In the genomic region with DNA sequence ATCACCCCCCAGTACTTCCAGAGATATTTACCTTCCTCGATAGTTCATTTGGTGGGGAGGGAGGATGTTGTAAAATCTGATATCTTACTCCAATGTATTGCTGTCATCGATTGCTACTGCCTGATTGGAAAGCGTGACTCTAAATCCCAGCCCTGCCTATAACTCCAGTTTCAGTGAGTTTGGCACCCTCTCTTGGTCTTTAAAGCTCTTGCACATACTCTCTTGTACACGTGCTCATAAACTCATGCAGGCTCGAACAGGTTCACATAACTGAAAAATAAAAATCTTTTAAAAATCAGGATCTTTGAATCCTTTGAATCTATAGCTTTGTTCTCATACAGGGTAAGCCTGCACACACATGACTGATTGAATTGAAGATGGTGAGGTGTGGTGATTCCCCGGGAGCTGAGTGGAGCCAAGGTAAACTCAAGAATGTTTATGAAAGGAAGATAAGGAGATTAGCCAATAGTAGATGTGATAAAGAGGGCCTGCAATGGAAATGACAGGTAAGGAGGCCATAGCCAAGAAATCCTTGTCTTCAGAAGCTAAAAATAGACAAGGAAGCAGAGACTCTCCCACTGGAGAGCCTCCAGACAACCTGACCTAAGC, we compare ENCODE assay signal across 37 mouse cellular contexts. TPM values are rescaled to one million over a fixed set of nuclear protein-coding genes. Genes with fewer than 3 reads are reported as not detected.
DNase-seq lines count a peak whose midpoint lies in the region; ATAC-seq and TF ChIP-seq lines count a peak whose summit lies in the region.
"Had no signal": no experiment of that assay in that cellular context is flagged by ENCODE, and none has a peak within 500 bp of the region (broad histone marks: within the 10 kb centered on the region; RNA-seq: fewer than 3 reads in every experiment).

No protein-coding gene starts in this region.

- TF ChIP-seq EP300 in liver, postnatal 0 days (IDR thresholded peaks at IDR 0.05; ENCODE audit: low read depth), result no peak
- TF ChIP-seq EP300 in stomach, postnatal 0 days (optimal IDR thresholded peaks at IDR 0.05), result peak; percentile 25

- H3K4me1 ChIP-seq in liver, postnatal 0 days (ENCODE audit: insufficient read depth), result no peaks in the 10 kb centered on the region
- H3K4me1 ChIP-seq in liver, embryonic 11.5 days (replicated peaks; ENCODE audit: control insufficient read depth, insufficient read depth, low read length), result no peaks in the 10 kb centered on the region
- H3K4me1 ChIP-seq in intestine, embryonic 16.5 days (ENCODE audit: control insufficient read depth, insufficient read depth, low read length), result no peaks in the 10 kb centered on the region
- no peaks in the 10 kb centered on the region for H3K4me1 ChIP-seq in stomach, postnatal 0 days (replicated peaks; ENCODE audit: control insufficient read depth, insufficient read depth)
- H3K4me1 ChIP-seq: embryonic facial prominence, embryonic 15.5 days; forebrain, embryonic 13.5 days; heart, embryonic 10.5 days; heart, embryonic 15.5 days; hindbrain, embryonic 12.5 days had no signal

- no peak for ATAC-seq in liver, postnatal 0 days
- ATAC-seq in liver, embryonic 11.5 days (replicated peaks; ENCODE audit: low FRiP score), result no peak
- peak; percentile 91 for ATAC-seq in intestine, embryonic 16.5 days
- ATAC-seq in stomach, postnatal 0 days (ENCODE audit: low FRiP score, low TSS enrichment), result peak; percentile 49
- ATAC-seq: forebrain, embryonic 13.5 days; Patski had no signal

- TF ChIP-seq CTCF in liver, postnatal 0 days (IDR thresholded peaks at IDR 0.05; ENCODE audit: low read depth), result 0 out of 2 replicates have a peak, but pooled peaks have one; percentile 4
- TF ChIP-seq CTCF in stomach, postnatal 0 days (IDR thresholded peaks at IDR 0.05; ENCODE audit: low read depth), result peak; percentile 50

- H3K4me2 ChIP-seq in liver, postnatal 0 days (ENCODE audit: low read depth, low read length), result no peak overlapping the region
- no peak overlapping the region for H3K4me2 ChIP-seq in liver, embryonic 11.5 days
- no peak overlapping the region for H3K4me2 ChIP-seq in intestine, embryonic 16.5 days (ENCODE audit: low read depth, low read length)
- no peak overlapping the region for H3K4me2 ChIP-seq in stomach, postnatal 0 days (replicated peaks; ENCODE audit: low read depth)
- H3K4me2 ChIP-seq: embryonic facial prominence, embryonic 15.5 days; forebrain, embryonic 13.5 days; heart, embryonic 15.5 days; hindbrain, embryonic 12.5 days had no signal

- H3K27me3 ChIP-seq in liver, postnatal 0 days (ENCODE audit: insufficient read depth, low read length), result no peaks in the 10 kb centered on the region
- H3K27me3 ChIP-seq in liver, embryonic 11.5 days (replicated peaks; ENCODE audit: control insufficient read depth, insufficient read depth, low read length), result no peaks in the 10 kb centered on the region
- no peaks in the 10 kb centered on the region for H3K27me3 ChIP-seq in intestine, embryonic 16.5 days (replicated peaks; ENCODE audit: control insufficient read depth, insufficient read depth, low read length)
- no peaks in the 10 kb centered on the region for H3K27me3 ChIP-seq in stomach, postnatal 0 days (ENCODE audit: control insufficient read depth, insufficient read depth, low read length)
- H3K27me3 ChIP-seq: embryonic facial prominence, embryonic 15.5 days; forebrain, embryonic 13.5 days; heart, embryonic 15.5 days; hindbrain, embryonic 12.5 days had no signal

- H3K9ac ChIP-seq in liver, postnatal 0 days (replicated peaks), result no peak overlapping the region
- no peak overlapping the region for H3K9ac ChIP-seq in liver, embryonic 11.5 days (ENCODE audit: low read depth, low read length)
- H3K9ac ChIP-seq in intestine, embryonic 16.5 days (ENCODE audit: low read depth, low read length), result no peak overlapping the region
- H3K9ac ChIP-seq in stomach, postnatal 0 days (ENCODE audit: low read length), result no peak overlapping the region
- H3K9ac ChIP-seq: embryonic facial prominence, embryonic 15.5 days; forebrain, embryonic 13.5 days; heart, embryonic 15.5 days; hindbrain, embryonic 12.5 days had no signal

- no peak overlapping the region for H3K27ac ChIP-seq in liver, postnatal 0 days (ENCODE audit: low read depth)
- H3K27ac ChIP-seq in liver, embryonic 11.5 days (ENCODE audit: low read depth, low read length), result no peak overlapping the region
- H3K27ac ChIP-seq in intestine, embryonic 16.5 days (ENCODE audit: low read length), result no peak overlapping the region
- H3K27ac ChIP-seq in stomach, postnatal 0 days (replicated peaks), result no peak overlapping the region
- H3K27ac ChIP-seq: embryonic facial prominence, embryonic 15.5 days; forebrain, embryonic 13.5 days; heart, embryonic 10.5 days; heart, embryonic 15.5 days; hindbrain, embryonic 12.5 days; kidney, postnatal 0 days; macrophage had no signal

- H3K36me3 ChIP-seq in liver, postnatal 0 days (replicated peaks; ENCODE audit: insufficient read depth, low read length), result no peaks in the 10 kb centered on the region
- H3K36me3 ChIP-seq in liver, embryonic 11.5 days (ENCODE audit: control insufficient read depth, insufficient read depth, low read length), result no peaks in the 10 kb centered on the region
- H3K36me3 ChIP-seq in intestine, embryonic 16.5 days (ENCODE audit: control insufficient read depth, insufficient read depth, low read length), result no peaks in the 10 kb centered on the region
- H3K36me3 ChIP-seq in stomach, postnatal 0 days (ENCODE audit: control insufficient read depth, insufficient read depth, low read length), result no peaks in the 10 kb centered on the region
- H3K36me3 ChIP-seq: embryonic facial prominence, embryonic 15.5 days; G1E; heart, embryonic 10.5 days; heart, embryonic 15.5 days; hindbrain, embryonic 12.5 days had no signal

- WGBS in liver, postnatal 0 days (ENCODE audit: insufficient replicate concordance), result 68% methylated on average over 6 of the region's 6 CpGs
- 73% methylated on average over 6 of the region's 6 CpGs for WGBS in liver, embryonic 11.5 days
- WGBS in intestine, embryonic 16.5 days, result 51% methylated on average over 6 of the region's 6 CpGs
- 52% methylated on average over 6 of the region's 6 CpGs for WGBS in stomach, postnatal 0 days

- no peak for DNase-seq in liver, postnatal 0 days
- DNase-seq in liver, embryonic 11.5 days (ENCODE audit: low spot score), result no peak
- DNase-seq in R1 (ENCODE audit: low read depth, low spot score), result peak; percentile 30
- DNase-seq in stomach, postnatal 0 days (ENCODE audit: low spot score), result no peak
- DNase-seq in right cerebral cortex, postnatal 10 days (ENCODE audit: low spot score in 2 of 2), result no peak
- DNase-seq in adrenal gland, adult (ENCODE audit: inconsistent age in 2 of 2, low spot score in 1 of 2), result no peak
- DNase-seq: adrenal gland, postnatal 25 days; B cell, adult 2 months; cerebellum, adult 18-20 months; cerebellum, postnatal 10 days; gastrocnemius, postnatal 25 days; heart, adult 11 months; kidney, adult 8-10 months; kidney, postnatal 4 days; layer of hippocampus, postnatal 36 days; midbrain, embryonic 14.5 days; right cerebral cortex, adult 18-20 months; right cerebral cortex, postnatal 4 days; thymus, adult 18-20 months; thymus, postnatal 36 days had no signal

- no peak overlapping the region for H3K4me3 ChIP-seq in liver, postnatal 0 days (ENCODE audit: low read depth, low read length)
- no peak overlapping the region for H3K4me3 ChIP-seq in liver, embryonic 11.5 days (ENCODE audit: low read depth, low read length)
- no peak overlapping the region for H3K4me3 ChIP-seq in intestine, embryonic 16.5 days (ENCODE audit: low read length)
- H3K4me3 ChIP-seq in stomach, postnatal 0 days (ENCODE audit: low read depth, low read length), result no peak overlapping the region
- H3K4me3 ChIP-seq: embryonic facial prominence, embryonic 15.5 days; forebrain, embryonic 13.5 days; heart, embryonic 10.5 days; heart, embryonic 15.5 days; hindbrain, embryonic 12.5 days had no signal

- H3K9me3 ChIP-seq in liver, postnatal 0 days (ENCODE audit: low read length), result no peaks in the 10 kb centered on the region
- no peaks in the 10 kb centered on the region for H3K9me3 ChIP-seq in liver, embryonic 11.5 days (ENCODE audit: control insufficient read depth, low read length)
- H3K9me3 ChIP-seq in intestine, embryonic 16.5 days (ENCODE audit: control insufficient read depth, low read length), result no peaks in the 10 kb centered on the region
- no peaks in the 10 kb centered on the region for H3K9me3 ChIP-seq in stomach, postnatal 0 days (ENCODE audit: control insufficient read depth, low read length)
- H3K9me3 ChIP-seq: embryonic facial prominence, embryonic 15.5 days; forebrain, embryonic 13.5 days; G1E; heart, embryonic 10.5 days; heart, embryonic 15.5 days; hindbrain, embryonic 12.5 days had no signal

RNA-seq across cellular contexts. Expression of a gene that starts 31.7 kb away (rescaled TPM):
- polyA plus RNA-seq in liver, postnatal 0 days (2015; fragmentation: Nextera tagmentation; extraction: Ambion mirVana), result not detected in 2 replicates
- not detected in 2 replicates for polyA plus RNA-seq in liver, embryonic 11.5 days (2014; fragmentation: Nextera tagmentation; extraction: Ambion mirVana)
- not detected in 2 replicates for polyA plus RNA-seq in intestine, embryonic 16.5 days (2015; fragmentation: Nextera tagmentation; extraction: Ambion mirVana)
- not detected in 2 replicates for polyA plus RNA-seq in stomach, postnatal 0 days (2015; fragmentation: Nextera tagmentation; extraction: Ambion mirVana)
- polyA plus RNA-seq: brain, embryonic 14.5 days; embryonic facial prominence, embryonic 15.5 days; forebrain, embryonic 13.5 days; G1E; heart, embryonic 10.5 days; heart, embryonic 15.5 days; hindbrain, embryonic 12.5 days; kidney, postnatal 0 days; limb, embryonic 11.5 days; liver, adult 2 months; liver, embryonic 16.5 days; lung, embryonic 16.5 days; midbrain, embryonic 14.5 days; neural tube, embryonic 11.5 days; Patski; spleen, adult 2 months had no signal

Comparison
In these comparisons a context has a peak if more than half of its experiments do, and no peak if none do; other contexts are left out.
1. ATAC-seq: peak in intestine, embryonic 16.5 days (single experiment) and stomach, postnatal 0 days (single experiment); none in liver, postnatal 0 days (single experiment) and liver, embryonic 11.5 days (single experiment).